Comparison of ENCODE assay signal across 9 mouse cellular contexts in the genomic region with DNA sequence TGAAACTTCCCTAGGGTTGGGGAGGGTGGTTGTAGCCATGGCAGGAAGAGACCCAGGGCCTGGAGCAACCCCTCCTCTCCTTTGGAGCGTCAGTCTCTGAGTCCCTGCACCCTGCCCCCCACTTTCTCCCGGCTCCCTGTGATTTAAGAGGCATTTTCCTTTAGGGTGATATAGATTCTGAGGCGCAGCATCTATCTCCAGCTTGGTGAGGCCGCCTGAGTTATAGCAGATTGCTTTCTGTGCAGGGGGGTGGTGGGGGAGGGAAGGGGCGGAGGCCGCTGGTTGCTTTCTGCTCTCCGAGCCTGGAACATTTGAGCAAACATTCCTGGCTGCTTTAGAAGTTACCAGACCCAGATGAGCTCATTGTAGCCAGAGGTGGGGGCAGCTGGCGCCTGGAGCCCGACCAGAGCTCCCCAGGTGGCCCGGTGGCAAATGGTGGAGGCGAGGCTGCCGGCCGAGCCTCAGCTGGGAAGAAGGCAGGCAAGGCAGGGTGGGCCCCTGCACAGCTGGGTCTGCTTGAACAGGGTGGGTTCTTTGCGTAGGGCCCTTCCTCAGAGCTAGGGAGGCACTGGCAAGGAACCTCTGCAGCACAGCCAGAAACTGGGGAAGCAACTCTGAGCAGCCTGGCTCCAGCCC. TPM values are rescaled to one million over a fixed set of nuclear protein-coding genes. Genes with fewer than 3 reads are reported as not detected.
A peak's percentile ranks its signal among the peaks of the same experiment; 100 is the strongest.
DNase-seq lines count a peak whose midpoint lies in the region; ATAC-seq and TF ChIP-seq lines count a peak whose summit lies in the region.
"Had no signal": no experiment of that assay in that cellular context is flagged by ENCODE, and none has a peak within 500 bp of the region (broad histone marks: within the 10 kb centered on the region; RNA-seq: fewer than 3 reads in every experiment).

No protein-coding gene starts in this region.

- H3K9me3 ChIP-seq in embryonic facial prominence, embryonic 10.5 days: no peaks in the 10 kb centered on the region
- no peaks in the 10 kb centered on the region for H3K9me3 ChIP-seq in forebrain, postnatal 0 days (ENCODE audit: low read length)
- H3K9me3 ChIP-seq in hindbrain, embryonic 16.5 days (ENCODE audit: control insufficient read depth, low read length): no peaks in the 10 kb centered on the region
- H3K9me3 ChIP-seq in midbrain, embryonic 10.5 days (replicated peaks): no peaks in the 10 kb centered on the region

- H3K4me2 ChIP-seq in forebrain, postnatal 0 days (ENCODE audit: low read depth): no peak overlapping the region
- peak overlapping the region; percentile 11; the same call in 1 of the 2 replicates for H3K4me2 ChIP-seq in hindbrain, embryonic 16.5 days (ENCODE audit: low read length)

- DNase-seq in embryonic facial prominence, embryonic 10.5 days (ENCODE audit: low spot score): peak; percentile 67
- DNase-seq in forebrain, postnatal 0 days: no peak
- DNase-seq in midbrain, embryonic 10.5 days (ENCODE audit: low spot score): no peak
- DNase-seq in adrenal gland, postnatal 4 days (ENCODE audit: low spot score in 2 of 2): no peak
- no peak for DNase-seq in frontal cortex, postnatal 10 days (ENCODE audit: low spot score in 2 of 2)
- no peak for DNase-seq in kidney, adult 18-20 months
- DNase-seq in left cerebral cortex, postnatal 10 days (ENCODE audit: extremely low spot score in 1 of 2, low spot score in 2 of 2): no peak
- DNase-seq: kidney, adult 2 months had no signal

- 15% methylated on average over 14 of the region's 14 CpGs for WGBS in embryonic facial prominence, embryonic 10.5 days
- WGBS in forebrain, postnatal 0 days: 31% methylated on average over 14 of the region's 14 CpGs
- WGBS in hindbrain, embryonic 16.5 days: 14% methylated on average over 14 of the region's 14 CpGs
- 23% methylated on average over 14 of the region's 14 CpGs for WGBS in midbrain, embryonic 10.5 days

- no peak for TF ChIP-seq CTCF in forebrain, postnatal 0 days (IDR thresholded peaks at IDR 0.05; ENCODE audit: low read depth)

- peaks cover 34% of the 10 kb centered on the region for H3K4me1 ChIP-seq in embryonic facial prominence, embryonic 10.5 days
- 0 out of 2 replicates have a peak, but pooled peaks cover 2% of the 10 kb centered on the region for H3K4me1 ChIP-seq in forebrain, postnatal 0 days (ENCODE audit: insufficient read depth)
- peaks cover 8% of the 10 kb centered on the region for H3K4me1 ChIP-seq in hindbrain, embryonic 16.5 days (ENCODE audit: control insufficient read depth, insufficient read depth, low read depth, low read length)
- peaks cover 30% of the 10 kb centered on the region for H3K4me1 ChIP-seq in midbrain, embryonic 10.5 days

- H3K27ac ChIP-seq in embryonic facial prominence, embryonic 10.5 days (replicated peaks): peak overlapping the region; percentile 79
- no peak overlapping the region for H3K27ac ChIP-seq in forebrain, postnatal 0 days (ENCODE audit: low read depth, low read length)
- no peak overlapping the region for H3K27ac ChIP-seq in hindbrain, embryonic 16.5 days (ENCODE audit: low read depth, low read length)
- peak overlapping the region; percentile 65 for H3K27ac ChIP-seq in midbrain, embryonic 10.5 days (replicated peaks)

- H3K36me3 ChIP-seq in embryonic facial prominence, embryonic 10.5 days (replicated peaks): no peaks in the 10 kb centered on the region
- no peaks in the 10 kb centered on the region for H3K36me3 ChIP-seq in forebrain, postnatal 0 days (ENCODE audit: insufficient read depth)
- H3K36me3 ChIP-seq in hindbrain, embryonic 16.5 days (ENCODE audit: control insufficient read depth, insufficient read depth, low read length): no peaks in the 10 kb centered on the region
- H3K36me3 ChIP-seq in midbrain, embryonic 10.5 days: no peaks in the 10 kb centered on the region

- intact Hi-C loops in left cerebral cortex, postnatal 10 days (cut with DNase I): no loop called here

- H3K27me3 ChIP-seq in embryonic facial prominence, embryonic 10.5 days (replicated peaks; ENCODE audit: low read depth, poor library complexity, severe bottlenecking): peaks cover 43% of the 10 kb centered on the region
- no peaks in the 10 kb centered on the region for H3K27me3 ChIP-seq in forebrain, postnatal 0 days (ENCODE audit: insufficient read depth, low read length)
- no peaks in the 10 kb centered on the region for H3K27me3 ChIP-seq in hindbrain, embryonic 16.5 days (replicated peaks; ENCODE audit: control insufficient read depth, insufficient read depth, low read length)
- H3K27me3 ChIP-seq in midbrain, embryonic 10.5 days (ENCODE audit: low read depth, poor library complexity, severe bottlenecking): peaks cover 51% of the 10 kb centered on the region

- peak overlapping the region; percentile 29; the same call in 1 of the 2 replicates for H3K4me3 ChIP-seq in embryonic facial prominence, embryonic 10.5 days
- H3K4me3 ChIP-seq in forebrain, postnatal 0 days (ENCODE audit: low read depth, low read length): no peak overlapping the region
- no peak overlapping the region for H3K4me3 ChIP-seq in hindbrain, embryonic 16.5 days (ENCODE audit: low read length)
- no peak overlapping the region; the same call in 1 of the 2 replicates for H3K4me3 ChIP-seq in midbrain, embryonic 10.5 days

- peak; percentile 32; the same call in 1 of the 2 replicates for ATAC-seq in forebrain, postnatal 0 days
- no peak for ATAC-seq in hindbrain, embryonic 16.5 days

- H3K9ac ChIP-seq in forebrain, postnatal 0 days: no peak overlapping the region
- peak overlapping the region; percentile 25; the same call in 1 of the 2 replicates for H3K9ac ChIP-seq in hindbrain, embryonic 16.5 days (ENCODE audit: low read depth, low read length)

RNA-seq across cellular contexts. Expression of a gene that starts 8.6 kb away (rescaled TPM):
- 44.3 and 49.5 TPM in 2 replicates for polyA plus RNA-seq in embryonic facial prominence, embryonic 10.5 days (2016; fragmentation: Nextera tagmentation; extraction: Ambion mirVana)
- 108 and 123 TPM in 2 replicates for total RNA-seq in forebrain, postnatal 0 days (2014; rRNA removed)
- 57.9 and 73.2 TPM in 2 replicates for polyA plus RNA-seq in forebrain, postnatal 0 days (2015; fragmentation: Nextera tagmentation; extraction: Ambion mirVana)
- polyA plus RNA-seq in hindbrain, embryonic 16.5 days (2015; fragmentation: Nextera tagmentation; extraction: Ambion mirVana): 22.3 and 35.8 TPM in 2 replicates
- 53.0 and 63.2 TPM in 2 replicates for polyA plus RNA-seq in midbrain, embryonic 10.5 days (2016; fragmentation: Nextera tagmentation; extraction: Ambion mirVana)
- total RNA-seq in adrenal gland, postnatal 4 days (2021): 10 to 100 TPM in 1 of 2 experiments, 1 to 10 TPM in 1; 9.9 to 10.7 TPM
- total RNA-seq in left cerebral cortex, postnatal 10 days (2021): 10 to 100 TPM; 63.5 to 70.7 TPM

Comparison
In these comparisons a context has a peak if more than half of its experiments do, and no peak if none do; other contexts are left out.
1. H3K27ac ChIP-seq: peak in embryonic facial prominence, embryonic 10.5 days (single experiment) and midbrain, embryonic 10.5 days (single experiment); none in forebrain, postnatal 0 days (single experiment) and hindbrain, embryonic 16.5 days (single experiment).